Mouse (Mus musculus) gonadal fat pad, adult 2 months (tissue): ENCODE measurements around the gene Timp3. TPM values are rescaled to one million over a fixed set of nuclear protein-coding genes. Genes with fewer than 3 reads are reported as not detected.
"Not testable (repeated sequence)": the region's sequence is repeated elsewhere in the genome, so short reads cannot be mapped to it uniquely, and the experiment has no call there.

ENCODE experiments used
- DNase-seq: peaks from one replicate; pipeline ENCODE4 v3.0.0-alpha.2; 2012; ENCODE audit warnings: low read depth
- polyA plus RNA-seq: library from polyadenylated mRNA; depleted of rRNA; stranded (reverse); fragments of >200 nt; gene quantifications from 2 replicates; pipeline ENCODE4 v1.2.3, GENCODE M21; 2012

The Timp3 gene
- polyA plus RNA-seq, 1 experiment: 111 TPM

DNA sequence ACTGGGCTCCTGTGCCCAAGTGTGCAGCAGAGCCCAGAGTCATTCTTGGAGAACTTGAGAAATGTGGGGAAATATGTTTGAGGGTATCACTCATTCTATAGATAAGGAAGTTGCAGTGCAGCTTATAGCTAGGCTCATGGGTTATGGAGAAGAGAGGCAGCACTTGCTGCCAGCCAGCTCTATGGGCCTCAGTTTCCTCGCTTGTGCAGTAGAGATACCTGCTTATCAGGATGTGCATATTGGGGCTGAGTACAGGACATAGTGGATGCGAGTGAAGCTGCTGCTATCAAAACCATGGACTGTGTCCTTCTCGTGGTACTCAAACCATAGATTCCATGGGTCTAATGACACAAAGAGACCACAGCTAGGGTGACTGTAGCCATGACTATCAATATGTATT is 52.3 kb downstream of the Timp3 start:
- no peak for DNase-seq

DNA sequence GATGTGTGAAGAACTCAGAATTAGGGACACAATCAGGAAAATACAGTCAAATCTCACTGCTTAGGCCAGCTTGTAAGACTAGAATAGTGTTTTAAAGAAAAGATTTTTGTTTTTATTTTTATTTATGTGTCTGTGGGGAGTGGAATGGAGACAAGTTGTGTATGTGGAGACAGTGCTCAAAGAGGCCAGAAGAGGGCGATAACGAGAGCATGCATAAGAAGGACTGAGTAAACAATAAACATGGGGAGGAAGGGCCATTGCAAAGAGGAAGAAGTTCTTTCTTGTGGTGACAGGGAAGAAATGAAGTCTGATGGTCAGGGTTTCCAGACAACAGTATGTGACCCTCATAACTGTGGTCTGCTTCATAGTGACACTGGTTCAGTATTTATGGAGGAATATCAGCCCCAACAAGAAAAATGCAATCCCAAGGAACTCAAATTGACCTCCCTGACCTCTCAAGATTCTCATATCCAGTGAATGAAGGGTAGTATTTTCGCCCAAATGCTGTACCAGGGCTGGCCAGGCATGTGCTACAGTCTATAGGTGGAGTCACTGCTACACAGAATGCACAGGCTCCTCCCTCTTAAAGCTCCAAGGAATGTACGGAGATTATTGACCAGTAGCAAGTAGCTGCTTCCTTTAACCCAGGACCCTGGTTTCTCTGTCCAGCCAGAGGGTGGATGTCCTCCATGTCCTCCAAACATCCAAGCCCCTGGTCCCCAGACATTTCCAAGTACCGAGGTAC is 56.8 kb downstream of the Timp3 start:
- no peak for DNase-seq

DNA sequence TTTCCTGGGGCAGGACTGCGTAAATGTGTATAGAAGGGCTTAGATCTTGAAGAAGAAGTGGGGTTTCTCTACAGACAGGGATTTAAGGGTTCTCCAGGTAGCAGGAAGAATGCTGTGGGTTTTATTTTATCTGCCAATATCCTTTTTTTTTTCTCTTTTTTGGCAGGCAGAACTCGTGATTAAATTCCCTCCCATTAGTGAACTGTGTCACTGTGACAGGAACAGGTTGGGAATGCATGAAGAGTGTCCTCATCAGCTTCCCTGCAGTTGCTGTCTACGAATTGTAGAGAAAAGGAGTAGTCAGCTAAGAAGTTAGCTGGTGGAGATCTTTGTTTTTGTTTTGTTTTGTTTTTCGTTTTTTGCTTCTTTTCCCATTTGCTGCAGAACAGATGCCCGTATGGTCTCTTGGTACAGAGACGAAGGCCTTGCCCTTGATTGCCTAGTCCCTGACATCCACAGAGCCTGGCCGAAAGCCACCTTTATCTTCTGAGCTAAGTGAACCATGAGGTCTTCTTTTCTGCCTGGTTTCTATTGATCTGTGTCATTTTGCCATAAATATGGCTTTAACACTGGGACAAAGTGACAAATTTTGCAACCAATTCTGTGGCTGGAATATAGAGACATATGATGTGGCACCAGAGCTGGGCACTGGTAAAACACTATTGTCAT is 58.3 kb downstream of the Timp3 start:
- no peak for DNase-seq

DNA sequence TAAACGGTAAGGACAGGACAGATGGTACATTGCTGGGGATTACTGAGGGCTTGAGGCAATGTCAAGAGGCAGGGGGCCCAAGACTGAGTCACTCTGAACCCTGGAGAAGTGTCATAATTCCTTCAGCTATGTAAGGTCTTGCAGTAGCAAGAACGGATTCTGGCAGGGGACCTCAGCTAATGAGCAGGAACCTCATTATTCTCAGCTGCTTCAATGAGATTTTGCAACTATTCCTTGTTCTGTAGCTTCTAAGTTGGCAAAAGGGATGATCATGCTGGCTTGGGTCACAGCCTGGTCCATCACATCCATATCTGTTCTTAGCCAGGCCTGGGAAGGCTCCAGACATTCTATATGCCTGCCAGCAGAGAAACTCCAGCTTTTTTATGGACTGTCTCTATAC is 59.0 kb downstream of the Timp3 start:
- no peak for DNase-seq

DNA sequence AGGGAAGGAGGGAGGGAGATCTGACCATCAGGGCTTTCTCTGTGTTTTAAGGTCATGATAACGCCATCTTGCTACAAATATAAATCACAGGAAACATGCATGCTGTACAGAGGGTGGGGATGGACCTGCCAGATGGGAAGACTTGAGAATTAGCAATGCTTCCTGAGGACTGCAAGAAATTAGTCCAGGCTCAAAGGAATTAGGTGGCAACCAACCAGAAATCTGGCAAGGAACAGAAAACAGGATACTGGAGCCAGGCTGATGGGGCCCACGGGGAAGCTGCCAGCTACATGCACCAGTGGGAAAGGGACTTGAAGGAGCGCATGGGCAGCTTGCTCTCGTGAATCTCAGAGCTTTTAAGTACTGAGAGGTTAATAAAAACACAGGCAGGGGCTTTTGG is 59.5 kb downstream of the Timp3 start:
- no peak for DNase-seq

DNA sequence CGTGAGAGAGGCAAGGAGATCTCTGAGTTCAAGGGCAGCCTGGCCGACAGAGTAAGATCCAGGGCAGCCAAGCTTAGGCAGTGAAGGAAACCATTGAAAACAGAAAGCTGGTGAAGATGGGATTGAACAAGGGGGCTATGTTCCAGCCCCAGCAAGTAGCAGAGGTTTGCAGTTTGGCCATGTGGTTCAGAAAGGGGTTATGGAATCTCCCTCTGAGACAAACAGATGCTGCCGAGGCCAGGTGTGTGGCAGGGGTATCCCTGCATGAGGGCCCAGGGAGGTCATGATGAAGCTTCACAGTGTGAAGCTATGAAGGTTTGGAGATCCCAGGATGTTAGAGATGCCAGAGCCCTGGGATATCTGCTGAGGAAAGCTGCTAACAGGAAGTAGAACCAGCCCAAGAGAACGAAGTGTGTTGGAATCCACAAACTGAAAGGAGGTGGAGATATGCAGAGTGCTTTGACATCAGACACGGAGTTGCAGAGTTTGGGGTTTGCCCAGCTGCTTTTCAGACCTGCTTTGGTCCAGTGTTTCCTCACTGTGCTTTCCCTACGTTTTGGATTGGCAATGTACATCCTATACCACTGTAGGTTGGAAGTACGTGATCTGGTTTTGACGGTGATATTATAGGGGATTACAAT is 63.6 kb downstream of the Timp3 start:
- no peak for DNase-seq

DNA sequence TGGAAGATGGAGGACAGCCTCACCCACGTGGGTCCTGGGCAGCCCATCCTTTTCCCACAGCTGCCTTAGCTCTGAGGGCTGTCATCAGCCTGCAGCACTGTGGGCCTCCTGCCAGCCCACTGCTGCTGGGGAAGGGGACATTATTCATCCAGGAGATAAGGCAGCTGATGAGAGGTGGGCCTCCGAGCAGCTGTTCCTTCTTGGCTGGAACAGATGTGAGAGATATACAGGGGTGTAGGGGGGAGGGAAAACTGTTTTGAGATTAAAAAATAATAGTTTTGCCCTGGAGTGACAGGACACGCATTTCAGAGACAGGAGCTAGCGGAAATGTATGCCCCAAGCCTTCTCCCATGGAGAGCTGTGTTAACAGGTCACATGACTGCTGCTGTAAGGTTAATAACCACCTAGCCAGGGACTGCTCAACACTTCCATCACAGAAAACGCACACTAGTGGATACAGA is 65.5 kb downstream of the Timp3 start:
- DNase-seq: no peak

DNA sequence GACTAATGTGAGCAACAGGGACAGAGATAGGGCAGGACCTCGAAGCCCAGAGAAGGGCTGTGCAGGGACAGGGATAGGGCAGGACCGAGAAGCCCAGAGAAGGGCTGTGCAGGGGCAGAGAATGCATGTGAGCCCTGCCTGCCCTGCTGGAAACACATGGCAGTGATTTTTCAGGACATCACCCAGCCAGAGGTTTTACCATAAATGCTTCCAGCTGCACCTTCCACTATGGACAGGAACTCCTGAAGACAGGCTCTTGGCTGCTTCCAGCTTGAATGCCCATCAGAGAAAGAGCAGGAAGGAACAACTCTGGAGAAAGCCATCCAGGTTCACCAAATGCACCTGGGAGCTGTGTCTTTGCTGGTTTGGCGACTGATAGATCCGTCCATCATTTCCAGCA is 67.2 kb downstream of the Timp3 start:
- no peak for DNase-seq

DNA sequence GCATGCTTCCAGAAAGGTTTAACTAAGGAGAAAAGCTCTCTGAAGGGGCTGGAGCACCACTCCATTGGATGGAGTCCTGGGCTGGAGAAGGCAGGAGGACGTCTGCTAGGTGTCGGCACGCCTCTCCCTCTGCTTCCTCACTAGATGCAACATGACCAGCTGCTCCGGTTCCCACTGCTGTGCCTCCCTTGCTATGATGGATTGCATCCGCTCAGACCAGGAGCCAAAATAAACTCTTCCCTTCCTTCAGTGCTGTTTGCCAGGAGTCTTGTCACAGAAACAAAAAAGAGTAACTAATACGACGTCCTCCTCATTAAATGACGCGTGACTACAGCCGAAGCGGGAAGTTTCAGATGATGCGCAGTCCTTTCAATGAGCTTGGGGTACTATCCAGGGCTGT is 68.6 kb downstream of the Timp3 start:
- DNase-seq: no peak

DNA sequence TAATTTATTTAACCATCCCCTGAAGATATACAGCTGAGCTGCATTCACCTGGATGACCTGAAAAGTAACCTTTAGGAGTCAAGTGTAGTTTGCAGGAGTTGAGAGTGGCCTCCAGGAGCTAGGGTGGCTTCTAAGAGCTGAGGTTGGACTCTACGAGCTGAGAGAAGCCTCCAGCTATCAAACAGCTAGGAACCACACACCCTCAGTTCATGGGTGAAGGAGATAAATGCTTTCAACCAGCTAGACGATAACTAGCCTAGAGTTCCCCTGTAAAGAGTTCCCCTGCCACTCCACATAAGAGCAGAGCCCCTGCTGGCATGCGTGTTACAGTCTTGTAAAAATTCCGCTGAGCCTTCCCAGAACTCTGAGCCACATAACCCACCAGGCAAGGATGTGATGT is 69.2 kb downstream of the Timp3 start:
- no peak for DNase-seq

DNA sequence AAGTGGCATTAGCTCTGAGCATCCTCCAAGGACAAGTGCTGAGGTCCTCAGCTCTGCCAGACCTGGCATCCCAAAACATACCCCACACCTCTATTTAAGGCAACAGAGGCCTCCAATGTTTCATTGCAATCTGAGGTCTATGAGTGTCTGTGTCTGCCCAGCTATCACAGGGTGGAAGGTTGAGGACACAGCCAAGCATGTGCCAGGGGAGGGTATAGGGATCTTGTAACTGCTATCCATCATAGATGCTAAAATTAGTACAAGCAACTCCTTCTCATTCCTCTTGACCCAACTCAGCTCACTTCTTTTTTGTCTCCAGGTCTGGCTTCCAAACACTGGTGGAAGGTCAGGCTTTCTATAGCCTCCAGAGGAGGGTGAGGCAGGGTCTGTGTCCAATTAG is 71.4 kb downstream of the Timp3 start:
- no peak for DNase-seq

DNA sequence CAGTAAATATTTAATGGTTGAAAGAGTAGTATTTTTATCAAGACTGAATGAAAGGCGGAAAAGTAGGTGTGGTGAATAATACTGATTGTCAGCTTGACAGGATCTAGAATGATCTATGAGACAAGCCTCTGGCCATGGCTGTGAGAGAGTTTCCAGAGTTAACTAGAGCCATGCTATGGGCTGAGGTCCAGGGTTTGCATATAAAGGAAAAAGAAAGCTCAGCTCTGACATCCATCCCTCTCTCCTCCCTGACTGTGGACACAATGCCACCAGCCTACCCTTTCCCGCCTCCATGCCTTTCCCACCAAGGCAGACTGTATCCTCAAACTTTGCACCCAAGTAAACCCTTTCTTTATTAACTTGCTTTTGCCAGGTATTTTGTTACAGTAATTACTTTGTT is 73.9 kb downstream of the Timp3 start:
- no peak for DNase-seq

DNA sequence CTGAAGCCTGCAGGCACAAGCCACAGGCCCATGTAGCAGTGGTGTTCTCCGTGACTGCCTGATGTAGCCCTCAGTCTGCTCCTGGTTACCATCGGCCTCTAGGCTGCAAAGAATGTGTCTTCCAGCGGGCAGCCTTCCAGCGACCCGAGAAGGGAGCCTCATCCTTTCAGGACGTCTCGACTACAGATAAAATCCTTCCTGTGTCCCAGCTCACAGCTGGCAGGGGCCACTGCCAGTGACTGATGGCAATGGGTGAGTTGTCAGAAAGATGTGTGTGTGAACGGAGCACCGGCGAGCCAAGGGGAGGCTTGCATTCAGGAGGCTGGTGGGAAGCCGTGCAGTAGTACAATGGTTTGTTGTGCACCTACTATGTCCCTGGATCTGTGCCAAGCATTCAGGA is 75.7 kb downstream of the Timp3 start:
- DNase-seq: no peak

DNA sequence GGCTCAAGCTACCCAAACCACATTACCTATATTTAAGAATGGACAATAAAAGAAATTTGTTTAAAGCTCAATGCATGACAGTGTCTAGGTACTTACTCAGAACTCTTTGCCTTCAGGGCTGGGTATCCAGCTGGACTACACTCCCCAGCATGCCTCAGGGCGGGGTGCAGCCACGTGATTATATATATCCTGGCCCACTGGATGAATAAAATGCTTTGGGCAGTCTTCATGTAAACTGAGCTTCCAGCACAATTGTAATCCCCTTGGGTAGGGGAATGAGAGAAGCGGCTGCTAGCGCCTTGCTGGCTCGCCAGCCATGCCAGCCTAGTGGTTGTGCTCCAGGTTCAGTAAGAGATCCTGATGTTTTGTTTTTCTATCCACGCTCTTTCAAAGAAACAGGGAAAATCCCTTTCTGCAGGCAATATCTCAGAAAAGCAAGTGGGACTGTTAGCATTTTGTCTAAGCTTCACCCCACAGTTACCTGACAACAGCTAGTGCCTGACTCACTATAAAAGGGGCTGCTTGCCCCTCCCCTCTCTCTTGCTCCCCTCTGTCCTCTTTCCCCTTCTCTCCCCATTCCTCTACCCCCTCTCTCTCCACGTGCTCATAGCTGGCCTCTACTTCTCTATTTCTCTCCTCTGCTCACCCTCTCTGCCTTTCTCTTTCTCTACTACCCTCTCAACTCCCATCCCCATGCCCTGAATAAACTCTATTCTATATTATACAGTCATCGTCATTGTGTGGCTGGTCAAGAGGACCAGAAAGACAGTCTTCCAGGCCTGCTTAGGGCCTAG is 76.4 kb downstream of the Timp3 start:
- no peak for DNase-seq

DNA sequence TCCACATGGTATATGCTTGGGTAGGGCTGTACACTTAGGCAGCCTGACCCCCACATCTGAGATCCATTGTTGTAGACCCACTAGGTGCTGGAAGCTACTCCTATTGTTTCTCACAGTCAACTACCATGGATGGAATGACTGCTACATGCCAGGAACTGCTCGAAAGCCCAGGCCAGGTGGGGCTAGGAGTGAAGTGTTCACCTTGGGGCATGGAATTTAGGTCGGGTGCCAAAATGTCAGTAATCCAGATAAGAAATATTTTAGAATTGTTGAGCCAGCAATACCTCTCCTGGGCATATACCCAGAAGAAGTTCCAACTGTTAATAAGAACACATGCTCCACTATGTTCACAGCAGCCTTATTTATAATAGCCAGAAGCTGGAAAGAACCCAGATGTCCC is 78.6 kb downstream of the Timp3 start:
- not testable (repeated sequence) for DNase-seq

DNA sequence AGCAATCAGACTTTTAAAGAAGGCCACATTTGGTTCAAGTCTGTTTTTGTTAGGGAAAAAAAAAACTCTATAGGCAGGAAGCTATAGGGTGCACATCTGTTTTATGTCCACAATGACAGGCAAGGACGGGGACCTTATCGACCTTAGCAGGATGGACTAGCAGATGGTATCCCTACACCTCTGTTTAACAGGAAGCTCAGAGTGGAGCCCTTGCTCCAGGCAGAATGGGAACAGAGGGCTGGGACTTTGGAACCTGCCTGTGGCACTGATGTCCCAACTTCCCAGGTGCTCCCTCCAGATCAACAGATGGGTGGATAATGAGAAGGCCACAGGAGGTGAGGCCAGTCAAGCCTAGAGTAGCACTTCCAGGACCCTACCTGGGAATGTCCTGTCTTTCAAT is 80.5 kb downstream of the Timp3 start:
- no peak for DNase-seq

DNA sequence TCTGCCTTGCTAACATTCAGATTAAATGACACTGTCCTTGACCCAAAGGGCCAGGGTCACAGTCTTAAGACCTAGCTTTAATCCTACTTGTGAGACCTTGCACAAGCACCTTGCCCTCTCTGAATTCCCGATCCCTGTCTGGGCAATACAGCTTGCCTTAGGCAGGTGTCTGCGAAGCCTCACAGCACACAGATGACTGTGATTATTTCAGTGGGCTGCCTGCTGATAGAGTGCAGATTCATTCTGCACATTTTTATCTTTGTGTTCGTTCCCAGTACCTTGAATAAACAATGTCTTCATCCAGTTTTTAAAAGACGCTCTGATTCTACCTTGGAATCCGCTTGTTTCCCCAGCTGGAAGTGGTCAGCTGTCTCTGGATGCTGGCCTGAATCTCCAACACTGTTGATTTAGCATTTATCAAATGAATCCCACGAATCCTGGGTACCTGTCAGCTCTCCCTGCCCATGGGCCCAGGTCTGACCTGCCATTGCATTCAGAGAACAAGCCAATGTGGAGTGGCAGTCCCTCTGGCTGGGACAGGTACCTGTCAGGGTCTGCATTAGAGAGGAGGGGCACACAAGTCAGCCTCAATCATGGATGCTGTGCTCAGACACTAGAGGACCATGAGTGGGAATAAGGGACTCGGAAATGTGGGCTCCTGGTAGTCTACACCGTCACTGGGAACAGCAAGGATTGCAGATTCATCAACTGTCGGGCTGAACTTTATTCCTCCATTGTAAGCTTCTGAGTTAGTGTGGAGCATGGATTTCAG is 81.2 kb downstream of the Timp3 start:
- DNase-seq: no peak

DNA sequence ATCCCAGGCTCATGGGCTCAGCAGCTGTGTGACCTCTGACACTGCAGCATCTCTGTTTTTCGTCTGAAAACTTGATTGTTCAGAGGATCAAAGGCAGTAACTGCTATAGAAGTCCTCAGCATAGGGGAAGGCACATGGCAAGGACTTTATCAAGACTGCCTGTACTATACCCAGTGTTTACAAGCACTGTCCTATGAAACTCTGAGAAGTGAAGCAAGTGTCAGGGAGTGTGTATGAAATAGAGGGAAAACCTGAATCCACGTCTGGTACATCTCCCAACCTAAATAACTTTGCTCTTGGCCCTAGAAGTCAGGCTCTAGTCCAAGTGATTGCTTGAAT is 81.7 kb downstream of the Timp3 start:
- DNase-seq: no peak

DNA sequence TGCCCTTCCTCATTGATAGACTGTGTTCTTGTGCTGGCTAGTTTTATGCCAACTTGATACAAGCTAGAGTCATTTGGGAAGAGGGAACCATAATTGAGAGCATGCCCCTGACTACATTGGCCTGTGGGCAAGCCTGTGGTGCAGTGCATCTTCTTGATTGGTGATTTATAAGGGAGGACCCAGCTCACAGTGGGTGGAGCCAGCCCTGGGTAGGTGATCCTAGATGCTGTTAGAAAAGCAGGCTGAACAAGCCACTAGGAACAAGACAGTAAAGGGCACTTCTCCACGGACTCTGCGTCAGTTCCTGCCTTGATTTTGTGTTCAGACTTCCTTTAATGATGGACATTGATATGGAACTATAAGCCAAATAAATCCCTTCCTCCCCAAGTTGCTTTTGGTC is 84.5 kb downstream of the Timp3 start:
- no peak for DNase-seq

DNA sequence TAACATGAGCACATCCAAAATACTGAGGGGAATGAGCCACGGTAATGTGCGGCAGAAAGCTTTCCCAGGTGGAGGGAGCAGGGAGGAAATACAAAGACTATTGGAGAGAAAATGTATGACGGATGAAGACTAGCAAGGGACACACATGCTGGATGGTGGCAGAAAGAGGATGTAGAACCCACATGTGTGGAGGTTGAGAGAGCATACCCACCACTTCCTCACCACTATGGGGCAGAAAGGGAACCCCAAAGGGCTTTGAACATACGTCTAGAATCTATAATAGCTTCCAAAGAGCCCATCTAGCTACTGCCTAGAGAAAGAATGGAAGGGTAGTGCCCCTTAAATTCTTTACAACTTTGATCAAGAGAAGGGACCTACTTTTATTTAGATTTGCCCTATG is 85.5 kb downstream of the Timp3 start:
- no peak for DNase-seq

DNA sequence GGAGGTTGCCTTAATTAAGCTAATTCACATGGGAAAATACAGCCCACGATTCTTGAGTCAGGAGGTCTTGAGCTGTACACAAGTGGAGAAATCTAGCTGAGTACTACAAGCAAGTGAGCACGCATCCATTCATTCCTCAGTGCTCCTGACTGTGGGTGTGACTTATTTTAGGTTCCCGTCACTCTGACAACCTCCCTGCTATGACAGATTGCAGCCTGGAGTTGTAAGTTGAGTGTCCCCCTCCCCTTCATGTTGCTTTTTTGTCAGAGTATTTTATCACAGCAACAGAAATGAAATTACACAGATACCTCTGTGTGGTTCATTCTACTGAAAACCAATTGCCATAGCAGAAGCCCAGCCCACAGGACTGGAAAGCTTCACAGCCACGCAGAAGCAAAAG is 86.1 kb downstream of the Timp3 start:
- DNase-seq: no peak
